Mouse (Mus musculus): ENCODE data around the gene Gas2l2. TPM values are rescaled to one million over a fixed set of nuclear protein-coding genes. Genes with fewer than 3 reads are reported as not detected.
A peak's percentile ranks its signal among the peaks of the same experiment; 100 is the strongest.

The Gas2l2 gene
- polyA plus RNA-seq, 1 experiment from 2014 or later, result not detected

- Histone ChIP-seq H3K4me2 (peak overlapping the region; percentile 95), H3K36me3 (no peaks in the 10 kb centered on the region), H3K9ac (no peak overlapping the region), H3K4me1 (peaks cover 5% of the 10 kb centered on the region), H3K9me3 (no peaks in the 10 kb centered on the region), H3K27ac (no peak overlapping the region), H3K27me3 (replicated peaks) (no peaks in the 10 kb centered on the region; the same call in 1 of the 2 replicates), H3K4me3 (replicated peaks) (peak overlapping the region; percentile 66; the same call in 1 of the 2 replicates)
- no peak for ATAC-seq (ENCODE audit: insufficient read depth, low FRiP score, low read depth)
- 55% methylated on average over 6 of the region's 6 CpGs for WGBS
Measured at GRCm38 (mm10) chr11:83410510-83410909, 18.7 kb downstream of the Gas2l2 start.

- no peaks in the 10 kb centered on the region; the same call in 1 of the 2 replicates for H3K27me3 ChIP-seq (replicated peaks)
- WGBS, result under 1% methylated on average over 22 of the region's 40 CpGs
- H3K4me1 ChIP-seq, result peaks cover 5% of the 10 kb centered on the region
- H3K9me3 ChIP-seq, result no peaks in the 10 kb centered on the region
- no peak for ATAC-seq (ENCODE audit: insufficient read depth, low FRiP score, low read depth)
- peak overlapping the region; percentile 95 for H3K4me2 ChIP-seq
- H3K4me3 ChIP-seq (replicated peaks), result peak overlapping the region; percentile 66
- no peaks in the 10 kb centered on the region for H3K36me3 ChIP-seq
- H3K9ac ChIP-seq, result peak overlapping the region; percentile 47
- H3K27ac ChIP-seq, result no peak overlapping the region
Measured at GRCm38 (mm10) chr11:83409792-83410291, 19.4 kb downstream of the Gas2l2 start.

- Histone ChIP-seq H3K4me2 (peak within 1 kb of the TSS; percentile 95), H3K4me3 (replicated peaks) (peak within 1 kb of the TSS; percentile 66), H3K36me3 (no peaks in the 10 kb centered on the region), H3K9me3 (no peaks in the 10 kb centered on the region), H3K4me1 (peaks cover 5% of the 10 kb centered on the region), H3K9ac (peak within 1 kb of the TSS; percentile 47), H3K27ac (no peak within 1 kb of the TSS), H3K27me3 (replicated peaks) (no peaks in the 10 kb centered on the region; the same call in 1 of the 2 replicates)
- 1% methylated on average over 36 of the region's 44 CpGs for WGBS
- peak; percentile 63 for ATAC-seq (ENCODE audit: insufficient read depth, low FRiP score, low read depth)
Measured at GRCm38 (mm10) chr11:83409087-83409754, 20.0 kb downstream of the Gas2l2 start, which contains the start of gene Rasl10b. Rasl10b (plus strand) TSS chr11:83409137.

- Histone ChIP-seq H3K9me3 (no peaks in the 10 kb centered on the region), H3K36me3 (peaks cover 2% of the 10 kb centered on the region; the same call in 1 of the 2 replicates), H3K4me1 (peaks cover 5% of the 10 kb centered on the region), H3K9ac (no peak overlapping the region), H3K27ac (no peak overlapping the region), H3K27me3 (replicated peaks) (no peaks in the 10 kb centered on the region; the same call in 1 of the 2 replicates), H3K4me2 (no peak overlapping the region), H3K4me3 (replicated peaks) (no peak overlapping the region)
- ATAC-seq (ENCODE audit: insufficient read depth, low FRiP score, low read depth), result no peak
- WGBS, result 36% methylated on average over 8 of the region's 8 CpGs
Measured at GRCm38 (mm10) chr11:83408242-83408641, 21.0 kb downstream of the Gas2l2 start.

- Histone ChIP-seq H3K27ac (no peak overlapping the region), H3K9me3 (no peaks in the 10 kb centered on the region), H3K4me3 (replicated peaks) (no peak overlapping the region), H3K4me1 (peaks cover 5% of the 10 kb centered on the region), H3K9ac (no peak overlapping the region), H3K36me3 (peaks cover 10% of the 10 kb centered on the region; the same call in 1 of the 2 replicates), H3K27me3 (replicated peaks) (no peaks in the 10 kb centered on the region; the same call in 1 of the 2 replicates), H3K4me2 (no peak overlapping the region)
- WGBS, result 60% methylated on average over 3 of the region's 3 CpGs
- no peak for ATAC-seq (ENCODE audit: insufficient read depth, low FRiP score, low read depth)
Measured at GRCm38 (mm10) chr11:83406391-83406790, 22.9 kb downstream of the Gas2l2 start.

GRCm38 (mm10) chr11:83403787-83404186 is 25.5 kb downstream of the Gas2l2 start:
- ATAC-seq (ENCODE audit: insufficient read depth, low FRiP score, low read depth), result no peak
- Histone ChIP-seq H3K9ac (no peak overlapping the region), H3K27ac (no peak overlapping the region), H3K4me1 (no peaks in the 10 kb centered on the region), H3K36me3 (peaks cover 10% of the 10 kb centered on the region), H3K27me3 (replicated peaks) (no peaks in the 10 kb centered on the region), H3K4me2 (no peak overlapping the region), H3K9me3 (no peaks in the 10 kb centered on the region), H3K4me3 (replicated peaks) (no peak overlapping the region)
- 75% methylated on average over 7 of the region's 7 CpGs for WGBS

GRCm38 (mm10) chr11:83398724-83399123 is 30.5 kb downstream of the Gas2l2 start:
- WGBS, result 75% methylated on average over 5 of the region's 5 CpGs

GRCm38 (mm10) chr11:83397626-83398025 is 31.6 kb downstream of the Gas2l2 start:
- Histone ChIP-seq H3K9me3 (no peaks in the 10 kb centered on the region), H3K4me2 (no peak overlapping the region), H3K4me3 (replicated peaks) (no peak overlapping the region), H3K36me3 (peaks cover 28% of the 10 kb centered on the region), H3K4me1 (no peaks in the 10 kb centered on the region), H3K9ac (no peak overlapping the region), H3K27ac (no peak overlapping the region), H3K27me3 (replicated peaks) (no peaks in the 10 kb centered on the region)
- WGBS, result 87% methylated on average over 7 of the region's 7 CpGs
- no peak for ATAC-seq (ENCODE audit: insufficient read depth, low FRiP score, low read depth)

More at GRCm38 (mm10) chr11:83398724-83399123, 30.5 kb downstream of the Gas2l2 start:
- H3K36me3 ChIP-seq, result peaks cover 33% of the 10 kb centered on the region
- H3K9ac ChIP-seq, result no peak overlapping the region
- no peaks in the 10 kb centered on the region for H3K27me3 ChIP-seq (replicated peaks)
- no peak for ATAC-seq (ENCODE audit: insufficient read depth, low FRiP score, low read depth)
- H3K27ac ChIP-seq, result no peak overlapping the region
- H3K9me3 ChIP-seq, result no peaks in the 10 kb centered on the region
- no peak overlapping the region for H3K4me2 ChIP-seq
- H3K4me3 ChIP-seq (replicated peaks), result no peak overlapping the region
- no peaks in the 10 kb centered on the region for H3K4me1 ChIP-seq

GRCm38 (mm10) chr11:83394802-83395439 is 34.3 kb downstream of the Gas2l2 start:
- Histone ChIP-seq H3K4me2 (no peak overlapping the region), H3K27ac (no peak overlapping the region), H3K27me3 (replicated peaks) (no peaks in the 10 kb centered on the region), H3K36me3 (peaks cover 29% of the 10 kb centered on the region), H3K9me3 (no peaks in the 10 kb centered on the region), H3K4me3 (replicated peaks) (no peak overlapping the region), H3K9ac (no peak overlapping the region), H3K4me1 (no peaks in the 10 kb centered on the region)
- no peak for ATAC-seq (ENCODE audit: insufficient read depth, low FRiP score, low read depth)
- 64% methylated on average over 6 of the region's 6 CpGs for WGBS

GRCm38 (mm10) chr11:83393062-83393461 is 36.2 kb downstream of the Gas2l2 start:
- no peak for ATAC-seq (ENCODE audit: insufficient read depth, low FRiP score, low read depth)
- WGBS, result 87% methylated on average over 4 of the region's 4 CpGs
- 0 out of 2 replicates have a peak, but pooled peaks cover 22% of the 10 kb centered on the region for H3K36me3 ChIP-seq

GRCm38 (mm10) chr11:83383532-83383887 is 45.7 kb downstream of the Gas2l2 start:
- H3K9me3 ChIP-seq, result no peaks in the 10 kb centered on the region
- H3K4me1 ChIP-seq, result no peaks in the 10 kb centered on the region
- no peak for ATAC-seq (ENCODE audit: insufficient read depth, low FRiP score, low read depth)
- no peak overlapping the region for H3K9ac ChIP-seq
- H3K27ac ChIP-seq, result no peak overlapping the region
- WGBS, result 85% methylated on average over 1 of the region's 1 CpGs
- no peaks in the 10 kb centered on the region for H3K27me3 ChIP-seq (replicated peaks)
- H3K36me3 ChIP-seq, result no peaks in the 10 kb centered on the region
- no peak overlapping the region for H3K4me3 ChIP-seq (replicated peaks)
- no peak overlapping the region for H3K4me2 ChIP-seq

More at GRCm38 (mm10) chr11:83393062-83393461, 36.2 kb downstream of the Gas2l2 start:
- no peak overlapping the region for H3K27ac ChIP-seq
- no peak overlapping the region for H3K4me2 ChIP-seq
- no peak overlapping the region for H3K4me3 ChIP-seq (replicated peaks)
- no peaks in the 10 kb centered on the region for H3K9me3 ChIP-seq
- H3K27me3 ChIP-seq (replicated peaks), result no peaks in the 10 kb centered on the region
- no peaks in the 10 kb centered on the region for H3K4me1 ChIP-seq
- H3K9ac ChIP-seq, result no peak overlapping the region

All from stomach, embryonic 15.5 days (tissue).